Mouse (Mus musculus) forebrain, embryonic 12.5 days (tissue): Measurements from ENCODE around the gene Mecom. TPM values are rescaled to one million over a fixed set of nuclear protein-coding genes. Genes with fewer than 3 reads are reported as not detected.

Experiments
- ATAC-seq: fragments of 200-750 bp; cut with Nextera tagmentation; 2 replicates; pipeline ENCODE4 v1.8.0; 2017; ENCODE audit warnings: moderate TSS enrichment; ENCODE audit not compliant: low FRiP score
- H3K27ac ChIP-seq: fragments of 300-500 bp; sonication (generic); 2 replicates; pipeline ENCODE4 v1.5.1; 2016; ENCODE audit warnings: mild to moderate bottlenecking
- H3K27me3 ChIP-seq: fragments of 300-500 bp; sonication (generic); 2 replicates; pipeline ENCODE4 v1.6.1; 2016; ENCODE audit warnings: mild to moderate bottlenecking
- H3K36me3 ChIP-seq: fragments of 300-500 bp; sonication (generic); replicated peaks from 2 replicates; pipeline ENCODE4 v1.6.1; 2016; ENCODE audit warnings: mild to moderate bottlenecking
- H3K4me1 ChIP-seq: fragments of 300-500 bp; sonication (generic); 2 replicates; pipeline ENCODE4 v1.6.1; 2016
- H3K4me2 ChIP-seq: fragments of 300-500 bp; sonication (generic); 2 replicates; pipeline ENCODE4 v1.6.1; 2016; ENCODE audit warnings: mild to moderate bottlenecking, moderate library complexity
- H3K4me3 ChIP-seq: fragments of 300-500 bp; sonication (generic); replicated peaks from 2 replicates; pipeline ENCODE4 v1.5.1; 2016; ENCODE audit warnings: mild to moderate bottlenecking
- H3K9ac ChIP-seq: fragments of 300-500 bp; sonication (generic); 2 replicates; pipeline ENCODE4 v1.6.1; 2016; ENCODE audit warnings: mild to moderate bottlenecking
- H3K9me3 ChIP-seq: fragments of 300-500 bp; sonication (generic); 2 replicates; pipeline ENCODE4 v1.6.1; 2016
- WGBS: fragments of 180-500 bp; shearing (Covaris S2); methylation state at CpG from one replicate; pipeline ENCODE4 v1.1.7; 2016; 5-methylcytosine and 5-hydroxymethylcytosine counted together
- polyA plus RNA-seq: library from polyadenylated mRNA; unstranded; fragments of >200 nt; fragmentation: Nextera tagmentation; extraction: Ambion mirVana; gene quantifications from 2 replicates; pipeline ENCODE4 v1.2.1, GENCODE M21; 2016

The Mecom gene
- polyA plus RNA-seq, 1 experiment from 2014 or later = 12.2 TPM

DNA sequence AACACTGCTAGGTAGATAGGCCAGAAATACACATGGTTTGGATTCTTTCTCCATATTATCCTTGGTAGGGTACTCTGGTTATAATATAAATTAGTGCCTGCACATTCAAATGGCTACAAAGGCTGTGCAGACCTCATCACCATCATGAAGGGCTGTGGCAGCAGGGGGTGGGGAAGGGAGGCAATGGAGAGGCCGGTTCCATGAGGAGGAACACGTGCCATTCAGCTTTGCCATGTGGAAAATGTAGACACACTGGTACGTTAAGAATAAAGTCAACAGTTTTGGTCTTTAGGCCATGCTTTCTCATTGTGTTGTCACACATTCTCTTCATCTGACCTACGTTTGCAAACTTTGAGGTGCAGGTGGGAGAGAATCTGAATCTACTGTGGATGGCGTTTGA lies 264.2 kb downstream of the Mecom start:
- 85% methylated on average over 5 of the region's 5 CpGs for WGBS
- H3K4me1 ChIP-seq = peaks cover 11% of the 10 kb centered on the region; the same call in 1 of the 2 replicates
- ATAC-seq = no peak
- H3K4me3 ChIP-seq = no peak overlapping the region
- H3K27me3 ChIP-seq = 0 out of 2 replicates have a peak, but pooled peaks cover 7% of the 10 kb centered on the region
- no peaks in the 10 kb centered on the region for H3K36me3 ChIP-seq
- no peaks in the 10 kb centered on the region for H3K9me3 ChIP-seq
- H3K9ac ChIP-seq = no peak overlapping the region
- no peak overlapping the region for H3K4me2 ChIP-seq
- H3K27ac ChIP-seq = no peak overlapping the region

DNA sequence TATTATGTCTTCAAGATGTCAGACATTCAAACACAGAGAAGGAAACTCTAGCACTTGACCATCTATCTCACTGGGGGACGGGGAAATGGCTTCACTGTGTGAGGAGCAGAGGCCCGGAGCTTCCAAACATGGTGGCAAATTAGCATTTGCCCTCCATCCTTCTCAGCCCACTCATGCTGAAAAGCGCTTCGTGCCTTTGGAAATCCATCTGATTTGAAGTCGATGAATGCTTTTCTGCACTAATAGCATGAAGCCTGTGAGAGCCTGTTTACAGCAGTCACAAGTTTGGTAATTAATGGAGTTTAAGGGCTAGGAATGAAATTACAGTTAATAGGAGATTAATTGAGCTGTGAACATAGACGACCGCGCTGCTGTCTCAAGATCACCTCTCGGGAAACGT lies 270.2 kb downstream of the Mecom start:
- Histone ChIP-seq H3K4me3 (no peak overlapping the region), H3K9ac (no peak overlapping the region), H3K27me3 (no peaks in the 10 kb centered on the region), H3K4me1 (0 out of 2 replicates have a peak, but pooled peaks cover 3% of the 10 kb centered on the region), H3K9me3 (no peaks in the 10 kb centered on the region), H3K4me2 (no peak overlapping the region), H3K27ac (no peak overlapping the region), H3K36me3 (no peaks in the 10 kb centered on the region)
- no peak for ATAC-seq
- 46% methylated on average over 10 of the region's 10 CpGs for WGBS

DNA sequence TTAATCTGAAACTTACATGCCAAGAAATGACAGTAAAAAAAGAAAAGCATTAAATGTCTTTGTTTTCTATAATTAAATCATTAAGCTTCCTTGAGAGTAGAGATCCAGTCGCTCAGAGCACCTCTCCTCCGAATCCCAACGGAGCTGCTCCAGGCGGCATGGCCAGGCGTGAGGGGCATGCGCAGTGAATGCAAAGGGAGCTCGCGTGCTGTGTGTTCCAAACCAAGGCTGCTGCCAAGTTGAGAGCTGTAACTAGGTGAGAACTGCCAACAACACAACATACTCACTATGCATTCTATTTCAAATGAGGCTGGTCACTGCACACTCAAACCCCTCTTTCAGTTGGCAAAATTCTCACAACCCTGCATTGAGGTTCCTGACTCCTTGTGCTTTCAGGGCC lies 271.7 kb downstream of the Mecom start:
- Histone ChIP-seq H3K4me2 (no peak overlapping the region), H3K27me3 (no peaks in the 10 kb centered on the region), H3K9me3 (no peaks in the 10 kb centered on the region), H3K4me3 (no peak overlapping the region), H3K4me1 (no peaks in the 10 kb centered on the region), H3K9ac (no peak overlapping the region), H3K27ac (no peak overlapping the region), H3K36me3 (no peaks in the 10 kb centered on the region)
- WGBS = 90% methylated on average over 8 of the region's 8 CpGs
- no peak for ATAC-seq

DNA sequence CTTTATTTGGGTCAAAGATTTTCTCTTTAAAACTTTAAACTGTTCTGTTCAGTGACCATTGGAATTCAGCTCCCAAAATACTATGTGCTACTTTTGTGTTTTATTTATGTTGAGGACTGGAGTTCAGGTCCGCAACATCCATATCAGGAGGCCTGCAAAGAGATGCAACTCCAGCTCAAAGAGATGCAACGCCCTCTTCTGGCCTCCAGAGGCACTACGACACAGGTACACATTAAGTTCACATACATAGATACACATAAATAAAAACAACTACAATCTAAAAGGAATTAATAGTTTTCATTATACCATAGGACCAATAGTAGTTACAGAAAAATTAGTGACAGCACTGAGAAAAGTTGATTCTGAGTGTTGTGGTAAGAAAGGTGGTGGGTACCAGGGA lies 278.6 kb downstream of the Mecom start:
- no peak overlapping the region for H3K4me3 ChIP-seq
- WGBS = 72% methylated on average over 3 of the region's 3 CpGs
- no peaks in the 10 kb centered on the region for H3K4me1 ChIP-seq
- no peak for ATAC-seq
- H3K9me3 ChIP-seq = no peaks in the 10 kb centered on the region
- H3K4me2 ChIP-seq = no peak overlapping the region
- H3K36me3 ChIP-seq = no peaks in the 10 kb centered on the region
- no peak overlapping the region for H3K9ac ChIP-seq
- no peak overlapping the region for H3K27ac ChIP-seq
- no peaks in the 10 kb centered on the region for H3K27me3 ChIP-seq

DNA sequence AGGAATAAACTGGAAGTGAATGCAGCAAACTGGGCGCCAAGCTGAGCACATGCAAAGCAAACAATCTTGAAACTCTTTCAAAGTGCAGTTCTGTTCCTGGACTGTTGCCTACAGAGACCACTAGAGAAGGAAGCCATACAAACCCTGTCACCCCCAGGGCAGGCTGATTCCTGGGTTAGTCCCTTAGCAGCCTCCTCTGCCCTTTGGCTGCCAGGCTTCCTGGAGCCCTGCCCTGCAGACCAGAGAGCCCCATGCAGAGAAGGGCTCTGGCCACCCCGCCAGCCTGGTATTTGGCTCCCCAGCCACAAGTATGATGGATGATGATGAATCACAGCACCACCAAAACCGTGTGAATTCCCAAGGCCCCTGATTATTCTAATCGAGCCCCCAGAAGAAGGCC lies 286.9 kb downstream of the Mecom start:
- Histone ChIP-seq H3K4me3 (no peak overlapping the region), H3K27ac (no peak overlapping the region), H3K27me3 (no peaks in the 10 kb centered on the region), H3K9me3 (no peaks in the 10 kb centered on the region), H3K4me1 (no peaks in the 10 kb centered on the region), H3K36me3 (no peaks in the 10 kb centered on the region), H3K9ac (no peak overlapping the region), H3K4me2 (no peak overlapping the region)
- WGBS = 68% methylated on average over 4 of the region's 4 CpGs
- no peak for ATAC-seq

DNA sequence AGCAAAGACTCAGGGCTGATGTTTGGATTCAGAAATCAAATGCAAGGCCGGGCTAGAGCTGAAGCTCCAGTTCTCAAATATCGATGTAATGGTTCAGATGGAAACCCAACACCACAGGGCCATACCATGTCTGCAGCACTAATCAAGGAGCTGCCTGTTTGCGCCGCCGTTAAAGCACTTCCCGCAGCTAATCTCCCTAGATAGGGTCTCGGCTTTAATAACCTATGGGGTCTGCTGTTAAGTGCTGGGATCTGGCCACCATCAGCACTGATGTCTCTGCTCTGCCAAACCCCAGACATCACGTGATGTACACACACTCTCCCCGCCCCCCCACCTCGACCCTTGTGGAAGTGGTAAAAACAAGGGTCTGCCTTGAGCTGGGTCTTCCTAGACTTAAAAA lies 289.4 kb downstream of the Mecom start:
- H3K27me3 ChIP-seq = no peaks in the 10 kb centered on the region
- no peaks in the 10 kb centered on the region for H3K4me1 ChIP-seq
- no peaks in the 10 kb centered on the region for H3K9me3 ChIP-seq
- no peak overlapping the region for H3K4me3 ChIP-seq
- ATAC-seq = no peak
- H3K9ac ChIP-seq = no peak overlapping the region
- no peaks in the 10 kb centered on the region for H3K36me3 ChIP-seq
- no peak overlapping the region for H3K27ac ChIP-seq
- 75% methylated on average over 10 of the region's 10 CpGs for WGBS
- H3K4me2 ChIP-seq = no peak overlapping the region

DNA sequence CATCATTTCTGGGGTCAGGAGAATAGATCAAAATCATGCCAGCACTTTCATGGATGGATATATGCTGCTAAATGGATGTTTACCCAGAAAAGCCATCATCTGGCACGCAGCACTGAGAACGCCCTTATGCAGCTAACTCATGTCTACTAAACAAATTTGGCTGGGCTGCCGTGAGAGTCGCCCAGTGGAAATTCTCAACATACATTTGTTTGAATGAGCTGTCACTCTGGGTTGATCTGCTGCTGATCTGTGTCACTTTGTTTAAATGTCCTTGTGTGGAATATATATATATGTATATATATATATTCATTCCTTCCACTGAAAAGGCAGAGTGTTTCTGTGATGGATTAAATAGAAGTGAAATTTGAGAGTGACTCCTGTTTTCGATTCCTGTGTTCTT lies 290.0 kb downstream of the Mecom start:
- no peak overlapping the region for H3K4me2 ChIP-seq
- H3K27ac ChIP-seq = no peak overlapping the region
- no peaks in the 10 kb centered on the region for H3K36me3 ChIP-seq
- H3K9ac ChIP-seq = no peak overlapping the region
- no peak overlapping the region for H3K4me3 ChIP-seq
- no peaks in the 10 kb centered on the region for H3K9me3 ChIP-seq
- H3K4me1 ChIP-seq = no peaks in the 10 kb centered on the region
- no peak for ATAC-seq
- H3K27me3 ChIP-seq = no peaks in the 10 kb centered on the region
- 71% methylated on average over 5 of the region's 5 CpGs for WGBS

DNA sequence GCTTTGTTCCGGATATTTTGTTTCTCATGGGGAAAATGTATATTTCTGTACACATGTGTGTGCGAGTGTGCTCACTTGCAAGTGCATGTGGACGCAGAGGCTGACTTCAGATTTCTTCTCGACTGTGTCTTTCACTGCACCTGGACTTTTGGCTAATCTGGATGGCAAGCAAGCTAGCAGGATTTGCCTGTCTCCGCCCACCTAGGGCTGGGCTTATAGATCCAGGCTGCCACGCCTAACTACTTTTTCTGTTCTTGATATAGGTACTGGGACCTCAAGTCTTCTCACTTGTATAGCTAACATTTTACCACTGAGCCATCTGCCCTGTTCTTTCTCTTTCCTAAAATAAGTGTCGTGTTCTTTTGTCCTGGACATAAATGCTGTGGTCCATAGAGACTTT lies 290.9 kb downstream of the Mecom start:
- Histone ChIP-seq H3K27ac (no peak overlapping the region), H3K4me2 (no peak overlapping the region), H3K27me3 (no peaks in the 10 kb centered on the region), H3K9ac (no peak overlapping the region), H3K4me3 (no peak overlapping the region), H3K36me3 (no peaks in the 10 kb centered on the region), H3K4me1 (no peaks in the 10 kb centered on the region), H3K9me3 (no peaks in the 10 kb centered on the region)
- WGBS = 82% methylated on average over 7 of the region's 7 CpGs
- ATAC-seq = no peak

DNA sequence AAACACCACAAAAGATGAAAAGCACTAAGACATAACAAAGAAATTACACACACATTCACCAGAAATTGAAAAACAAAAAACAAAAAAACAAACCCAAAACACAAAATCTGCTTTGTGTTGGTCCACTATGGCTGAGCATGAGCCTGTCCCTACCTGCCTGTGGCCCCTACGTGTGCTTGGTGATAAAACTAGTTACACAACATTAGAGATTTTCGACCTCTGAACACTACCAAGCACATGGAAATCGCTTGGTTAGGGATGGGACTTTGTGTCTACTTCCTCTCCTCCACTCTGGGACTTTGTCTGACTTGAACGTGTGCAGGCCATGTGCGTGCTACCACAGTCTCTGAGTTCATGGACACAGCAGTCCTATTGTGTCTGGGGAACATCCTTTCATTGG lies 292.0 kb downstream of the Mecom start:
- Histone ChIP-seq H3K9ac (no peak overlapping the region), H3K27ac (no peak overlapping the region), H3K4me3 (no peak overlapping the region), H3K36me3 (no peaks in the 10 kb centered on the region), H3K4me1 (no peaks in the 10 kb centered on the region), H3K4me2 (no peak overlapping the region), H3K9me3 (no peaks in the 10 kb centered on the region), H3K27me3 (no peaks in the 10 kb centered on the region)
- no peak for ATAC-seq
- 90% methylated on average over 5 of the region's 5 CpGs for WGBS

DNA sequence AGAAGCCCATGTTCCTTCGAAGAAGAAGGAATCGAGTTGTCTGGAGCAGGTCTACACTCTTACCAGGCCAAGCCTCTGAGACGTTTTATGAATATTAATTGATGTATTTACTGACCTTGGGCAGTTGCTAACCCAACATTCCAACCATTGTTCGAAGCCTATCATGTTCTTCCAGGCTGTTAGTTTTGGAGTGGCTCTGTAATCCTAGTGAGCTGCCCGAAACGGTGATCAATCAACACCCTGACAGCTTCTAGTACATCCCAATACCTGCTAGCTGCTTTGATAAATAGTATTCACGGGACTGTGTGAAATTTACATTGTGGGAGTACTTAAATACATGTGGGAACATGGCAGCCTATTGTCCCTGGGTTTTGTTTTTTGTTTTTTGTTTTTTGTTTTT lies 293.4 kb downstream of the Mecom start:
- H3K36me3 ChIP-seq = no peaks in the 10 kb centered on the region
- no peaks in the 10 kb centered on the region for H3K27me3 ChIP-seq
- no peaks in the 10 kb centered on the region for H3K4me1 ChIP-seq
- H3K4me2 ChIP-seq = no peak overlapping the region
- no peak overlapping the region for H3K27ac ChIP-seq
- H3K9me3 ChIP-seq = no peaks in the 10 kb centered on the region
- ATAC-seq = no peak
- H3K9ac ChIP-seq = no peak overlapping the region
- H3K4me3 ChIP-seq = no peak overlapping the region
- WGBS = 68% methylated on average over 7 of the region's 7 CpGs

DNA sequence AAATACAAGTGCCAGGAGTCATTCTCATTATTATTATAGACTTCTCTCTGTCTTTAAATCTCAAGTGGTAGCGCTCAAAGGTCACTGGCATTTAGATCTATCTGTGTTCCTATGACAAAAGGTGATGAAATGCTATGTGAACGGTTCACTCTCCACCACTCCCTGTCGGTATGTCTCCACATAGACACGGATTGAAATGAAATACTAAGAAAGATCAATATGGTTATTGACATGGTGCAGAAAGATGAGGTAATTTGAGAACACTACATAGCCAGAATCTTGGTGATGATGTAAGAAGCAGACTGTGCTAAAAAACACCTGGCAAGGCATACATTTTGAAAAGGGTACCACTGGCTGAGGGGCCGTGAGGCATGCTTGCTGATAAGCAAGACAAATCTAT lies 294.1 kb downstream of the Mecom start:
- H3K9me3 ChIP-seq = no peaks in the 10 kb centered on the region
- no peaks in the 10 kb centered on the region for H3K4me1 ChIP-seq
- H3K4me3 ChIP-seq = no peak overlapping the region
- ATAC-seq = no peak
- H3K4me2 ChIP-seq = no peak overlapping the region
- H3K27ac ChIP-seq = no peak overlapping the region
- no peaks in the 10 kb centered on the region for H3K36me3 ChIP-seq
- H3K27me3 ChIP-seq = no peaks in the 10 kb centered on the region
- H3K9ac ChIP-seq = no peak overlapping the region
- WGBS = 93% methylated on average over 5 of the region's 5 CpGs

DNA sequence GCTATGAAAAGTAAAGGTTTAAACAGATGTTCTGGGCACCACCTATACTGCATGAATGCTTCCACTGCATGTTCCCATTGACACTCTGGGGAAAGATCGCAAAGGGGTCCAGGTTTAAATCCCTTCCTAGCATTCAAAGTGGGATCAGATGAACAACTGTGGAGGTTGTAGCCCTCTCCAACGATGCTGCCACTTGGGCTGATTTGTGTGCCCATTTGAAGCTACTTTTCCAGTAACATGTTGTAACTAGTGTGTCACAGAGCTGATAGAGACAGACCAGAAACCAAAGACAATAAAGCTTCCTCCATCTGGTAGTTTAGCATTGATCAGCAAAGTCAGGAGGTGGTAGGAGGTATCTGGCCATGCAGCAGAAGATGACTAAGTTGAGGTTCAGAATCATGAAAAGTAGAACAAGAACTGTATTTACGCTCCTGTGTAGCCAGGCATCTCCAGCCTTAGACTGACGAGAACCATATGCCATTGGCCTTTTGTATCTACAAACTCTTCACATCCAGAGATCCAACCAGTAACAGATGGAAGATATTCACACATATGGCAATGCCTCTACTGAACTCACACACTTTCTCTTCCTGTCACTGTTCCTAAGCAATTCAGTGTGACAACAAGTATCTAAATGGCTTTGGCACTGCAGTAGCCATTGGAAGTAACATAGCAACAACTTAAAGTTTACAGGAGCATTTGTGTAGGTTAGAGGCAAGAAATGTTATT lies 299.0 kb downstream of the Mecom start:
- Histone ChIP-seq H3K4me2 (no peak overlapping the region), H3K4me1 (peaks cover 4% of the 10 kb centered on the region; the same call in 1 of the 2 replicates), H3K27me3 (no peaks in the 10 kb centered on the region), H3K4me3 (no peak overlapping the region), H3K36me3 (no peaks in the 10 kb centered on the region), H3K9me3 (no peaks in the 10 kb centered on the region), H3K27ac (no peak overlapping the region), H3K9ac (no peak overlapping the region)
- 87% methylated on average over 4 of the region's 4 CpGs for WGBS
- no peak for ATAC-seq

DNA sequence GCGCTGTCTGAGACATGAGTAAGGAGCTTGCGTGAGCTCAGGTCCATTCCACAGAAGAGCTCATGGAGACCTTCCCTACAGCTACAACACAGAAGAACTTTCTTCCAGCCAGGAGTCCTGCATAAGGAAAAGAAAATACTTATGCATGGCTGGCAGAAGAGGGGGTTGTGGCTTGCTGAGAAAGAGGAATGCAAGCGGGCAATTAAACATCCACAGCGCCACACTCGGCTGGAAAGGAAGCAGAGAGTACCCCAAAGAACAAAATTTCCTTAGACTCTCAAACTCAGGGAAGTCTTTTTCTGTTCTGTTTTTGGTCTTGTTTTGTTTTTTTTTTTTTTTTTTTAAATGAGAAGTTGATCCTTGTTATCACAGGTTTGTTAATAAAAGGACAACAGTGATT lies 300.6 kb downstream of the Mecom start:
- no peak overlapping the region for H3K9ac ChIP-seq
- no peaks in the 10 kb centered on the region for H3K9me3 ChIP-seq
- no peaks in the 10 kb centered on the region for H3K36me3 ChIP-seq
- H3K4me2 ChIP-seq = no peak overlapping the region
- WGBS = 78% methylated on average over 5 of the region's 5 CpGs
- H3K27ac ChIP-seq = no peak overlapping the region
- H3K27me3 ChIP-seq = no peaks in the 10 kb centered on the region
- ATAC-seq = no peak
- peaks cover 4% of the 10 kb centered on the region; the same call in 1 of the 2 replicates for H3K4me1 ChIP-seq
- no peak overlapping the region for H3K4me3 ChIP-seq
